Mouse (Mus musculus) hindbrain, embryonic 13.5 days (tissue): ENCODE results near the gene Dph1. TPM values are rescaled to one million over a fixed set of nuclear protein-coding genes. Genes with fewer than 3 reads are reported as not detected.

ENCODE experiments used
- ATAC-seq: fragments of 200-750 bp; cut with Nextera tagmentation; 2 replicates; pipeline ENCODE4 v1.8.0; 2017; ENCODE audit warnings: moderate TSS enrichment; ENCODE audit not compliant: low FRiP score
- H3K27ac ChIP-seq: fragments of 300-500 bp; sonication (generic); 2 replicates; pipeline ENCODE4 v1.5.1; 2015; ENCODE audit warnings: inconsistent platforms, mild to moderate bottlenecking, moderate library complexity
- H3K27me3 ChIP-seq: fragments of 300-500 bp; sonication (generic); 2 replicates; pipeline ENCODE4 v1.6.1; 2015; ENCODE audit warnings: mild to moderate bottlenecking, inconsistent platforms
- H3K36me3 ChIP-seq: fragments of 300-500 bp; sonication (generic); 2 replicates; pipeline ENCODE4 v1.6.1; 2015; ENCODE audit warnings: mild to moderate bottlenecking, inconsistent platforms
- H3K4me1 ChIP-seq: fragments of 300-500 bp; sonication (generic); replicated peaks from 2 replicates; pipeline ENCODE4 v1.6.1; 2015; ENCODE audit warnings: inconsistent platforms
- H3K4me2 ChIP-seq: fragments of 300-500 bp; sonication (generic); 2 replicates; pipeline ENCODE4 v1.6.1; 2015; ENCODE audit warnings: inconsistent platforms, mild to moderate bottlenecking, moderate library complexity
- H3K4me3 ChIP-seq: fragments of 300-500 bp; sonication (generic); 2 replicates; pipeline ENCODE4 v1.5.1; 2015; ENCODE audit warnings: mild to moderate bottlenecking, inconsistent platforms
- H3K9ac ChIP-seq: fragments of 300-500 bp; sonication (generic); 2 replicates; pipeline ENCODE4 v1.6.1; 2015; ENCODE audit warnings: mild to moderate bottlenecking, inconsistent platforms
- H3K9me3 ChIP-seq: fragments of 300-500 bp; sonication (generic); 2 replicates; pipeline ENCODE4 v1.6.1; 2016; ENCODE audit warnings: inconsistent platforms
- WGBS: fragments of 180-500 bp; shearing (Covaris S2); methylation state at CpG from one replicate; pipeline ENCODE4 v1.1.7; 2015; 5-methylcytosine and 5-hydroxymethylcytosine counted together
- polyA plus RNA-seq: library from polyadenylated mRNA; unstranded; fragments of >200 nt; fragmentation: Nextera tagmentation; extraction: Ambion mirVana; gene quantifications from 2 replicates; pipeline ENCODE4 v1.2.1, GENCODE M21; 2015

Gene Dph1
- polyA plus RNA-seq, 1 experiment from 2014 or later, result 14.4 TPM

GRCm38 (mm10) chr11:75147846-75148168 lies 43.2 kb downstream of the Dph1 start:
- Histone ChIP-seq H3K27me3 (no peaks in the 10 kb centered on the region), H3K9ac (no peak overlapping the region), H3K4me2 (no peak overlapping the region), H3K4me1 (peaks cover 18% of the 10 kb centered on the region), H3K36me3 (peaks cover 39% of the 10 kb centered on the region), H3K9me3 (no peaks in the 10 kb centered on the region), H3K27ac (peak overlapping the region; percentile 75), H3K4me3 (no peak overlapping the region)
- WGBS, result 55% methylated on average over 3 of the region's 3 CpGs
- ATAC-seq, result peak; percentile 66

- Histone ChIP-seq H3K4me1 (peaks cover 18% of the 10 kb centered on the region), H3K4me3 (no peak overlapping the region), H3K4me2 (no peak overlapping the region), H3K27ac (peak overlapping the region; percentile 75), H3K9me3 (no peaks in the 10 kb centered on the region), H3K27me3 (no peaks in the 10 kb centered on the region), H3K36me3 (peaks cover 41% of the 10 kb centered on the region), H3K9ac (peak overlapping the region; percentile 0; the same call in 1 of the 2 replicates)
- WGBS, result 40% methylated on average over 11 of the region's 11 CpGs
- peak; percentile 87 for ATAC-seq
Observed at GRCm38 (mm10) chr11:75147106-75147845, 43.8 kb downstream of the Dph1 start.

- 92% methylated on average over 2 of the region's 2 CpGs for WGBS
Observed at GRCm38 (mm10) chr11:75145841-75146240, 45.2 kb downstream of the Dph1 start.

GRCm38 (mm10) chr11:75142749-75143148 lies 48.3 kb downstream of the Dph1 start:
- H3K4me1 ChIP-seq, result peaks cover 39% of the 10 kb centered on the region
- H3K4me3 ChIP-seq, result no peak overlapping the region
- H3K27me3 ChIP-seq, result no peaks in the 10 kb centered on the region
- H3K27ac ChIP-seq, result no peak overlapping the region
- H3K4me2 ChIP-seq, result no peak overlapping the region
- H3K9me3 ChIP-seq, result no peaks in the 10 kb centered on the region
- H3K9ac ChIP-seq, result no peak overlapping the region
- 92% methylated on average over 4 of the region's 4 CpGs for WGBS
- H3K36me3 ChIP-seq, result peaks cover 28% of the 10 kb centered on the region
- ATAC-seq, result no peak

More at GRCm38 (mm10) chr11:75145841-75146240, 45.2 kb downstream of the Dph1 start:
- Histone ChIP-seq H3K27me3 (no peaks in the 10 kb centered on the region), H3K9me3 (no peaks in the 10 kb centered on the region), H3K4me1 (peaks cover 23% of the 10 kb centered on the region), H3K9ac (no peak overlapping the region), H3K4me2 (no peak overlapping the region), H3K27ac (no peak overlapping the region), H3K4me3 (no peak overlapping the region), H3K36me3 (peaks cover 38% of the 10 kb centered on the region)
- ATAC-seq, result no peak

GRCm38 (mm10) chr11:75141913-75142312 lies 49.1 kb downstream of the Dph1 start:
- no peak overlapping the region for H3K27ac ChIP-seq
- 74% methylated on average over 1 of the region's 1 CpGs for WGBS
- H3K36me3 ChIP-seq, result peaks cover 28% of the 10 kb centered on the region
- no peak overlapping the region for H3K4me2 ChIP-seq
- no peaks in the 10 kb centered on the region for H3K9me3 ChIP-seq
- H3K27me3 ChIP-seq, result no peaks in the 10 kb centered on the region
- H3K4me3 ChIP-seq, result no peak overlapping the region
- no peak overlapping the region for H3K9ac ChIP-seq
- ATAC-seq, result no peak
- H3K4me1 ChIP-seq, result peaks cover 33% of the 10 kb centered on the region

- Histone ChIP-seq H3K27me3 (no peaks in the 10 kb centered on the region), H3K4me2 (no peak overlapping the region), H3K9me3 (no peaks in the 10 kb centered on the region), H3K4me3 (no peak overlapping the region), H3K9ac (no peak overlapping the region), H3K27ac (0 out of 2 replicates have a peak overlapping the region, but pooled peaks have one; percentile 10), H3K4me1 (peaks cover 31% of the 10 kb centered on the region), H3K36me3 (peaks cover 28% of the 10 kb centered on the region)
- ATAC-seq, result no peak
- 76% methylated on average over 3 of the region's 3 CpGs for WGBS
Observed at GRCm38 (mm10) chr11:75141038-75141437, 50.0 kb downstream of the Dph1 start.

GRCm38 (mm10) chr11:75140431-75140830 lies 50.6 kb downstream of the Dph1 start:
- peaks cover 32% of the 10 kb centered on the region for H3K4me1 ChIP-seq
- 83% methylated on average over 5 of the region's 5 CpGs for WGBS
- H3K27ac ChIP-seq, result peak overlapping the region; percentile 10; the same call in 1 of the 2 replicates
- H3K9ac ChIP-seq, result no peak overlapping the region
- no peak for ATAC-seq
- peaks cover 26% of the 10 kb centered on the region for H3K36me3 ChIP-seq
- no peaks in the 10 kb centered on the region for H3K27me3 ChIP-seq
- no peak overlapping the region for H3K4me3 ChIP-seq
- no peaks in the 10 kb centered on the region for H3K9me3 ChIP-seq
- H3K4me2 ChIP-seq, result no peak overlapping the region

- Histone ChIP-seq H3K4me1 (peaks cover 42% of the 10 kb centered on the region), H3K36me3 (peaks cover 17% of the 10 kb centered on the region), H3K9ac (no peak overlapping the region), H3K9me3 (no peaks in the 10 kb centered on the region), H3K27me3 (no peaks in the 10 kb centered on the region), H3K27ac (peak overlapping the region; percentile 64), H3K4me2 (no peak overlapping the region), H3K4me3 (no peak overlapping the region)
- 54% methylated on average over 11 of the region's 11 CpGs for WGBS
- 0 out of 2 replicates have a peak, but pooled peaks have one; percentile 28 for ATAC-seq
Observed at GRCm38 (mm10) chr11:75139122-75139963, 51.7 kb downstream of the Dph1 start.

- Histone ChIP-seq H3K36me3 (no peaks in the 10 kb centered on the region; the same call in 1 of the 2 replicates), H3K4me3 (no peak overlapping the region), H3K4me1 (peaks cover 65% of the 10 kb centered on the region), H3K9me3 (no peaks in the 10 kb centered on the region), H3K27ac (no peak overlapping the region; the same call in 1 of the 2 replicates), H3K9ac (no peak overlapping the region), H3K27me3 (no peaks in the 10 kb centered on the region), H3K4me2 (no peak overlapping the region)
- no peak for ATAC-seq
- WGBS, result 64% methylated on average over 5 of the region's 5 CpGs
Observed at GRCm38 (mm10) chr11:75136666-75137398, 54.2 kb downstream of the Dph1 start.

DNA sequence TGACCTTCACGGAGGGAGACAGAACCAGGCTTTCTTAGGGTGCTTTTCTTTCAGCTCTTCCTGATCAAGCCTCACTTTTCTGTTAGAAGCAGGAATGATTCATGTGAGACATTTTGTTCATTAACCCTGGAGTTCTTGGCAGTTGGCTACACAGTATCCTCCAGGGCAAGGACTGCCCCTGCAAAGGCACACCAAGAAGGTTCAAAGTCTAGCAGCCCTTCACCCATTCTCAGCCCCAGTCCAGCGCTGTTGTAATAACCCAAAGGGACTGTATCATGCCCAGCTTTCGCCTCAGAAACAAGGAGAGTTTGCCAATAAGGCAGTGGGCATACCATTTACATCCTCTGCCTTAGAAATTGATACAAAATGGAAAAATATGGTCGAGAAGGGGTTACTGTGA lies 55.7 kb downstream of the Dph1 start:
- no peaks in the 10 kb centered on the region; the same call in 1 of the 2 replicates for H3K36me3 ChIP-seq
- no peak overlapping the region for H3K9ac ChIP-seq
- H3K4me3 ChIP-seq, result no peak overlapping the region
- no peak overlapping the region for H3K4me2 ChIP-seq
- no peak for ATAC-seq
- H3K27me3 ChIP-seq, result no peaks in the 10 kb centered on the region
- H3K4me1 ChIP-seq, result peaks cover 57% of the 10 kb centered on the region
- peak overlapping the region; percentile 41; the same call in 1 of the 2 replicates for H3K27ac ChIP-seq
- no peaks in the 10 kb centered on the region for H3K9me3 ChIP-seq
- 96% methylated on average over 4 of the region's 4 CpGs for WGBS

GRCm38 (mm10) chr11:75134485-75135068 lies 56.5 kb downstream of the Dph1 start:
- Histone ChIP-seq H3K4me2 (no peak overlapping the region), H3K36me3 (no peaks in the 10 kb centered on the region), H3K9me3 (no peaks in the 10 kb centered on the region), H3K4me3 (no peak overlapping the region), H3K4me1 (peaks cover 49% of the 10 kb centered on the region), H3K9ac (no peak overlapping the region), H3K27ac (peak overlapping the region; percentile 41; the same call in 1 of the 2 replicates), H3K27me3 (no peaks in the 10 kb centered on the region)
- WGBS, result 74% methylated on average over 5 of the region's 5 CpGs
- ATAC-seq, result no peak
